Mouse (Mus musculus) CD4-positive helper T cell, adult 2 months (primary cell): ENCODE results near the gene Nog.

ENCODE experiments used
- DNase-seq: peaks from one replicate; pipeline ENCODE4 v3.0.0-alpha.2; 2012; ENCODE audit warnings: low read depth, missing footprints, low spot score

Nog gene

DNA sequence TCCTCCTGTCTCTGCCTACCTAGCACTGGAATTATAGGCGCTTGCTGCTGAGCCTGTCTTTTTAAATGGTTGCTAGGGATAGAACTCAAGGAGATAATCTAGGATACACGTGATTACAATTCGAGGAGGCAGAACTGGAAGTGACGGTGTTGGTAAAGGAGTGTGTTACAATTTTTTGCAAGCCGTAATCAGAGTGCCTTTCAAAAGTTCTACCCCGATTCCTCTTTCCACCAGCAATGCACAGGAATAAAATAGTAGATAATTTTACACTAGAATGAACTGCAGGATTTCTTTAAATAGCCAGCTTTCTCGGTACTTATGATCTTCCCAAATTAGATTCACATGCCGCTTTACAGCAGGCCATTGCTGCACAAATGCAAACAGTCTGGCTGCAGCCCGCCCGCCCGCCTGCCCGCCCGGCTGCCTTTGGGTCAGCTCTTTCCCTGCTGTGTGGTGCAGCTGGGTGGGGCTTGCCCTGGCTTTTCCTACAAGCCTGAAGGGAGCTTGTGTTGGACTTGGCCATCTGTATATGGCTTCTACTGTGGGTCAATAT lies 32.2 kb downstream of the Nog start:
- no peak for DNase-seq

DNA sequence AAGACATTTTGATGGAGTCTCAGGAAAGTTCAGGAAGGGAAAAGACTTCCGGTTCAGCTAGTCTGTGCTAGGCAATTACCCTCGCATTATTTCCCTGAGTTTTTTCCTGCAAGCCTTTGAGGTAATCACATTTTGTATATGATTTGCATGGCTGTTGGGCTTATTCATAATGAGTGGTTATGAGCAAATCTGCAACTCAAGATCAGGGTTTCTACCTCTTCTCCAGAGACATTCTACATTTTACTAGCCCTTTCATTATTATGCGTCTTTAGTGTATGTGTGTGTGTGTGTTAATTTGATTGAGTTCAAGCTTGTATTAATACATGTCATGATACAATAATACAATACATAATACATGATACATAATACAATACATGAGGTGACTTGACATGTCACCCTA lies 34.6 kb downstream of the Nog start:
- DNase-seq: no peak

DNA sequence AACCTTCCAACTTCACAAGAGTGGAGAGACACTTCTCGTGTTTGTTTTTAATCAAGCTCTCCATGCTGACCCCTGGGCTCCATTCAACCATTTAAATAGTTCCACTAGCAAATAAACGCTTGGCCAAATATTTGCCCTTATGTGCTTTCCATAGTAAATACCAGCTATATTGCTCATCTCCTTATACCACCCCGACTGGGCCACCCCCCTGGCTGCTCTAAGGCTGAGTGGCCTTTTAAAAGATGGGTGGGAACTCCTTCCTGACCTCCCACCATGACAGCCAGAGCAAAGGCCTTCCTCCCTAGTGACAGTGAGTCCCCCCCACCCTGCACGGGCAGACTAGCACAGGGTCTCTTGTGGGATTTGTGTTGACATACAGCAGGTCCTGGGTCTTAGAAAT lies 37.1 kb downstream of the Nog start:
- DNase-seq: no peak

DNA sequence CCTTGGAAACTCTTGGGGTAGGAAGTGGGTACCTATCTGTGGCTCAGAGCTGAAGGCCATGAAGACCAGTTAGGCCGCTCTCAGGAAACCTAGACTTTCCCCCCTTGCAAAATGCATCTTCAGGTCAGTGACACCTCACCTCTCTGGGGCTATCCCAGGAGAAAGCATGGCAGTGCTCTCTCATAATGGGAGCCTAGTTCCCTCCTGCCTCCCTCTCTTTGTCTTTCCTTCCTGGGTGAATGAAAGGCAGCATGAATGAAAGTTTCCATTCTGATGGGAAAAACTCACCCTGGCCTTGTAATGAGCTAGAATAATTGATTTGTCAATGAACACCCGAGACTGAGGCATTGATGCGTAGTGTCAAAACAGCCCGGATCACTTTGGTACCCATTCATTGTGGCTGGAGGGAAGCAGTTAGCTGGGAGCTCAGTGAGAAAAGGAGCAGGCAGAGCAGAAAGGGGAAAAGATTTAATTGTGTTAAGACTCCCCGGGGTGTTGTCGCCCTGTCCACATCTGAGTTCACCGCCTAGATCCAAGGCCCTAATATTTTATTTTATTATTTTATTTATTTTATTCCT lies 42.7 kb downstream of the Nog start:
- DNase-seq: no peak

DNA sequence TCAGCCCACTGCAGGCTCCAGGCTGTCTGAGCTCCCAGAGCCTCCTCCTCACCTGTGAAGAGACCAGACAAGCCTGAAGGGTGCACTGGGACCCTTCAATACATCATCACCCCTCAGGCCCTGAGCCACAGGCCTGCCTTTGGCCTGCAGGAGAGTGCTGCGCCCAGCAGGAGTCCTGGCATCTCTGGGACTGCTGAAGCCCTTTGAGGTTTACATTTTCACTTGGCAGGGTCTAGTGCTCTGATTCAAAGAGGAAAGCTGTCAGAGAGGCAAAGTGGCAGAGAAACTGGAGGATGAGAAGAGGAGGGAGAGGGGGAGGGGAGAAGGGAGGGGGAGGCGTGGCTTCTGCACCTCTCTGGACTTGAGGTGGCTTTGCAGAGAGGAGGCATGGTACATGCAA lies 44.2 kb downstream of the Nog start:
- no peak for DNase-seq

DNA sequence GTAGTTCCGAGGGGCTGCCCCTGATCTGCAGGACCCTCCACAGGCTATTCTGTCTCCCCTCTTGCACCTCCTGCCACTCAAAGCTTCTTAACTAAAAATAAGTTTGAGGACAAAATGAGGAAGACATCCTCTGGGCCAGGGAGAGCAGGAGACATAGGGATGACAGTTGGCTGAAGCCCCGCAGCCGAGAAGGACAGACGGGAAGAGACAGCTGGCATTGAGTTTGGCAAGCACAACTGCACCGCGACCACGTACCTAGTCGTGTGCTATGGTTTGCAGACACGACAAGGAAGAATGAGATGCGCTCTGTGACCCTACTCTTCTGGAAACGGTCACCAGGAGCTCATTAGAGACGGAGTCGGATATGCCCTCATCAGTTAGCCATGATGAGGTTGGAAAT lies 48.2 kb downstream of the Nog start:
- DNase-seq: no peak
